Mouse (Mus musculus): ENCODE data around the gene Mrgpra2a.
"Not testable (repeated sequence)": the region's sequence is repeated elsewhere in the genome, so short reads cannot be mapped to it uniquely, and the experiment has no call there.

The Mrgpra2a gene

GRCm38 (mm10) chr7:47452015-47452414 lies at the start of gene Mrgpra2a:
TSS of gene Mrgpra2a (minus strand) at chr7:47452139.
- DNase-seq = not testable (repeated sequence)

- DNase-seq = not testable (repeated sequence)
Observed at GRCm38 (mm10) chr7:47491266-47491665, 39.3 kb upstream of the Mrgpra2a start.

GRCm38 (mm10) chr7:47489438-47489837 lies 37.5 kb upstream of the Mrgpra2a start:
- DNase-seq = not testable (repeated sequence)

GRCm38 (mm10) chr7:47483181-47483580 lies 31.2 kb upstream of the Mrgpra2a start:
- not testable (repeated sequence) for DNase-seq

- DNase-seq = not testable (repeated sequence)
Observed at GRCm38 (mm10) chr7:47473904-47474303, 22.0 kb upstream of the Mrgpra2a start.

- not testable (repeated sequence) for DNase-seq
Observed at GRCm38 (mm10) chr7:47465278-47465981, 13.5 kb upstream of the Mrgpra2a start.

- DNase-seq = not testable (repeated sequence)
Observed at GRCm38 (mm10) chr7:47445729-47446128, 6.2 kb downstream of the Mrgpra2a start.

- DNase-seq = not testable (repeated sequence)
Observed at GRCm38 (mm10) chr7:47436463-47436862, 15.5 kb downstream of the Mrgpra2a start.

GRCm38 (mm10) chr7:47427815-47428508 lies 24.0 kb downstream of the Mrgpra2a start:
- DNase-seq = not testable (repeated sequence)

GRCm38 (mm10) chr7:47410602-47411001 lies 41.3 kb downstream of the Mrgpra2a start:
- no peak for DNase-seq

GRCm38 (mm10) chr7:47409545-47409944 lies 42.4 kb downstream of the Mrgpra2a start:
- no peak for DNase-seq

- DNase-seq = no peak
Observed at GRCm38 (mm10) chr7:47401125-47401524, 50.8 kb downstream of the Mrgpra2a start.
